Mouse (Mus musculus) CH12.LX (cell line): ENCODE measurements around the gene Traf3.

ENCODE experiments used
- CTCF ChIP-seq, 2 experiments: IDR thresholded peaks in 1 of 2; conservative IDR thresholded peaks in 1 of 2; 2 replicates each; pipeline ENCODE4 v1.5.1; 2011 to 2012; ENCODE audit warnings: low read depth in 2 of 2, low read length in 2 of 2, improper control_type of control experiment in 1 of 2, inconsistent platforms in 1 of 2, mild to moderate bottlenecking in 1 of 2, moderate library complexity in 1 of 2
- NELFE ChIP-seq: IDR thresholded peaks from 2 replicates; pipeline ENCODE4 v1.6.1; 2011; ENCODE audit warnings: low read depth, low read length, improper control_type of control experiment
- POLR2A ChIP-seq: IDR thresholded peaks from 2 replicates; pipeline ENCODE4 v1.6.1; 2011; ENCODE audit warnings: low read depth, mild to moderate bottlenecking, improper control_type of control experiment, low read length

DNA sequence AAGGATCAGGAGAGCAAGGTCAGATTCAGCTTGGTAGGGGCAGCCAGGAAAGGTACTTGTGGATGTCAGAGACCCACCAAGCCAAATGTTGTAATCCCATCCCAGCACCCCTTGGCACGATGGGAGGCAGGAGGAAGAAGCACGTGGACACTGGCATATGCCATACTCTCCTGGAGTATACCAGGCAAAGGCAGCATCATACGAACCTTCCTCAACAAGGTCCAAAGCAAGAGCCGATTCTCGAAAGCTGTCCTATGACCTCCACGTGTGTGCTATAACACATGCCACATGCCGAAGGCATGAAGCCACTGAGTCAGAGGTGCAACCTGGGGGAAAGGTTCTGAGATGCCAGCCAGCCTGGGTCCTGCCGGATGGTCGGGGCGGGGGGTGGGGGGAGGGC is 5.3 kb upstream of the Traf3 start:
- TF ChIP-seq CTCF (conservative IDR thresholded peaks at IDR 0.05 in 1 of 2, IDR thresholded peaks at IDR 0.05 in 1 of 2; ENCODE audit: low read depth in 2 of 2, low read length in 2 of 2) (no peak), POLR2A (no peak), NELFE (no peak)
